Mouse (Mus musculus) embryonic fibroblast, embryonic 13.5 days (primary cell): ENCODE measurements at regions not wholly inside any gene's neighbourhood (a gene's known extent, or its start where the extent isn't known, plus 50 kb on each side); places are given as distances from the start of the nearest gene placed in this dataset.

Experiments used
- CTCF ChIP-seq: IDR thresholded peaks from 2 replicates; pipeline ENCODE4 v1.5.1; 2011; ENCODE audit warnings: mild to moderate bottlenecking, control low read depth, low read length, moderate library complexity, borderline replicate concordance; ENCODE audit not compliant: insufficient read depth
- POLR2A ChIP-seq: IDR thresholded peaks from 2 replicates; pipeline ENCODE4 v1.6.1; 2011; ENCODE audit warnings: low read depth, mild to moderate bottlenecking, control low read depth, low read length, moderate library complexity

DNA sequence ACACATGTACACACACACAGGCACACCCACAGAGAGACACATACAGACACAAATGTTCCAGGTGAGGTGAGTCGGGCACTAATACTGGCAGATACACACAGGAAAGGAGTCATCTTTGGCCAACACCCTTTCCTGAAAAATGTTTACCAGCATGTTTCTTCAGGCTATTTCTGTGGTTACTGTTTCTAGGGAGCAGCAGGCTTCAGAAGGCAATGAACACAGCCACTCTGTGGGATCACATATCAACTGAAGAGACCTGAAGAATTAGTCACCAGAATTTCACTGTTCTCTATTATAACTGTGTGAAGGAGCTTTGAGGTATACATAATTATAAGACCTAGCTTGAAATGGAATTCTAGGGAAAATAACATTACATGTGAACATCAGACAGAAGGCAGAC lies 94.7 kb upstream of the Hapln1 start:
- TF ChIP-seq CTCF (no peak), POLR2A (no peak)
